Mouse (Mus musculus): ENCODE data around the gene Trim14.
"Not testable (repeated sequence)": the region's sequence is repeated elsewhere in the genome, so short reads cannot be mapped to it uniquely, and the experiment has no call there.

GRCm38 (mm10) chr4:46575509-46576284, 39.8 kb upstream of the Trim14 start:
- not testable (repeated sequence) for TF ChIP-seq EP300, CTCF (IDR thresholded peaks at IDR 0.05; ENCODE audit: low read depth)
